Mouse (Mus musculus) bone marrow, adult 2 months (tissue): ENCODE measurements around the gene Ttll6.

Experiments used
- CTCF ChIP-seq: fragments of 200-500 bp; IDR thresholded peaks from 2 replicates; pipeline ENCODE4 v1.5.1; 2011; ENCODE audit warnings: low read length, control low read depth; ENCODE audit not compliant: control insufficient read depth, insufficient read depth
- POLR2A ChIP-seq: fragments of 200-500 bp; IDR thresholded peaks from 2 replicates; pipeline ENCODE4 v1.6.1; 2011; ENCODE audit warnings: low read depth, mild to moderate bottlenecking, control low read depth, low read length, borderline replicate concordance; ENCODE audit not compliant: control insufficient read depth

GRCm38 (mm10) chr11:96203789-96204186 lies 70.2 kb downstream of the Ttll6 start:
- TF ChIP-seq POLR2A: no peak
- TF ChIP-seq CTCF: no peak
